Mouse (Mus musculus) embryonic facial prominence, embryonic 12.5 days (tissue): ENCODE measurements around the gene Pon2. TPM values are rescaled to one million over a fixed set of nuclear protein-coding genes. Genes with fewer than 3 reads are reported as not detected.
A peak's percentile ranks its signal among the peaks of the same experiment; 100 is the strongest.

Source experiments
- ATAC-seq: fragments of 200-750 bp; cut with Nextera tagmentation; 2 replicates; pipeline ENCODE4 v1.8.0; 2017; ENCODE audit not compliant: insufficient number of reproducible peaks, insufficient read depth, low FRiP score, low TSS enrichment
- H3K27ac ChIP-seq: fragments of 300-500 bp; sonication (generic); 2 replicates; pipeline ENCODE4 v1.5.1; 2016; ENCODE audit warnings: mild to moderate bottlenecking
- H3K27me3 ChIP-seq: fragments of 300-500 bp; sonication (generic); 2 replicates; pipeline ENCODE4 v1.6.1; 2016; ENCODE audit warnings: mild to moderate bottlenecking, moderate library complexity
- H3K36me3 ChIP-seq: fragments of 300-500 bp; sonication (generic); 2 replicates; pipeline ENCODE4 v1.6.1; 2016; ENCODE audit warnings: mild to moderate bottlenecking
- H3K4me1 ChIP-seq: fragments of 300-500 bp; sonication (generic); 2 replicates; pipeline ENCODE4 v1.6.1; 2016
- H3K4me2 ChIP-seq: fragments of 300-500 bp; sonication (generic); replicated peaks from 2 replicates; pipeline ENCODE4 v1.6.1; 2016; ENCODE audit warnings: mild to moderate bottlenecking, moderate library complexity
- H3K4me3 ChIP-seq: fragments of 300-500 bp; sonication (generic); 2 replicates; pipeline ENCODE4 v1.5.1; 2016; ENCODE audit warnings: mild to moderate bottlenecking
- H3K9ac ChIP-seq: fragments of 300-500 bp; sonication (generic); 2 replicates; pipeline ENCODE4 v1.6.1; 2016; ENCODE audit warnings: mild to moderate bottlenecking, moderate library complexity
- H3K9me3 ChIP-seq: fragments of 300-500 bp; sonication (generic); 2 replicates; pipeline ENCODE4 v1.6.1; 2016; ENCODE audit warnings: mild to moderate bottlenecking, moderate library complexity
- WGBS: fragments of 180-500 bp; shearing (Covaris S2); methylation state at CpG from one replicate; pipeline ENCODE4 v1.1.7; 2016; 5-methylcytosine and 5-hydroxymethylcytosine counted together
- polyA plus RNA-seq: library from polyadenylated mRNA; unstranded; fragments of >200 nt; fragmentation: Nextera tagmentation; extraction: Ambion mirVana; gene quantifications from 2 replicates; pipeline ENCODE4 v1.2.1, GENCODE M21; 2016

Gene Pon2
- polyA plus RNA-seq, 1 experiment from 2014 or later, result 24.4 TPM

- Histone ChIP-seq H3K27ac (no peak overlapping the region), H3K27me3 (no peaks in the 10 kb centered on the region), H3K4me3 (no peak overlapping the region), H3K4me2 (no peak overlapping the region), H3K4me1 (no peaks in the 10 kb centered on the region), H3K9me3 (no peaks in the 10 kb centered on the region), H3K36me3 (no peaks in the 10 kb centered on the region), H3K9ac (no peak overlapping the region)
- 84% methylated on average over 3 of the region's 3 CpGs for WGBS
- no peak for ATAC-seq
These were observed 12.2 kb upstream of the Pon2 start for GRCm38 (mm10) chr6:5310491-5310890.

GRCm38 (mm10) chr6:5309595-5310197, 11.4 kb upstream of the Pon2 start:
- WGBS, result 80% methylated on average over 7 of the region's 7 CpGs
- no peaks in the 10 kb centered on the region for H3K9me3 ChIP-seq
- H3K4me3 ChIP-seq, result no peak overlapping the region
- no peak for ATAC-seq
- no peak overlapping the region for H3K4me2 ChIP-seq
- H3K4me1 ChIP-seq, result no peaks in the 10 kb centered on the region
- no peak overlapping the region for H3K9ac ChIP-seq
- no peaks in the 10 kb centered on the region for H3K27me3 ChIP-seq
- no peak overlapping the region for H3K27ac ChIP-seq
- no peaks in the 10 kb centered on the region for H3K36me3 ChIP-seq

DNA sequence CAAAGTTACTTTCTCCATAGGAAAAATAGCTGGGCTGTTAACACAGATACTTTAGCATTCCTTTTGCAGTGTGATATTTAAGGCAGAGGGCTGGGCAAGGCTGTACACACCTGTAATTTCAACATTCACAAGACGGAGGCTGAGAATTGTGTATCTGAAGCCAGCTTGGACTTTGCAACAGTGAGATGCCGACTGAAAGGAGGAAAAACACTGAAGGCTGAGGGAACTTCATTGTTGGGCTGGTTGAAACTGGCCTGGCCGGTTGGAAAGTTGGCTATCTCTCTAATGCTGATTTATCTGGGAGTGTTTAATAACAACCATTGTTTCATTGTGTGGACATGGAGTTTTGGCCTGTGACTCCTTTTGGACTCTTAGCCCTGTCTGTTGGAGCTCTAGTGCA, 7.7 kb upstream of the Pon2 start:
- ATAC-seq, result no peak
- H3K27ac ChIP-seq, result no peak overlapping the region
- 0 out of 2 replicates have a peak, but pooled peaks cover 4% of the 10 kb centered on the region for H3K27me3 ChIP-seq
- no peaks in the 10 kb centered on the region for H3K9me3 ChIP-seq
- 66% methylated on average over 3 of the region's 3 CpGs for WGBS
- H3K4me1 ChIP-seq, result no peaks in the 10 kb centered on the region
- no peak overlapping the region for H3K4me3 ChIP-seq
- no peaks in the 10 kb centered on the region for H3K36me3 ChIP-seq
- no peak overlapping the region for H3K4me2 ChIP-seq
- H3K9ac ChIP-seq, result no peak overlapping the region

DNA sequence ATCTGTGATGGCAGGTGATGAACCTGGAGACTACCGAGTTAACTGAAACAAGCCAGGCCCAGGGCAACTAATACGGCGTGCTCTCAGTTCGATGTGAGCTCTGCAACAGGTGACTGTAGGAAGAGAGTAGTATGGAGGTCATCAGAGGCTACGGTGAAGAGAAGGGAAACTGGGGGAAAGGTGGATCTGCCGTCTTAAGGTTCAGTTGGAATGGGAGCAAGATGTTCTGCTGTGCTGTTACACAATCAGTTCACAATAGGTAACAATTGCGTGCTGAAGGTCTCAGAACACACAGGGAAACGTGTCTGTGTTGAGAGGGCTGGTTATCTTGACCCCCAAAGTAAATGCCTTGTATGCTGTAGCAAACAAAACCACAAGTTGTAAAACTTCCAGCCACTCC, 6.7 kb upstream of the Pon2 start:
- Histone ChIP-seq H3K27me3 (0 out of 2 replicates have a peak, but pooled peaks cover 4% of the 10 kb centered on the region), H3K4me3 (no peak overlapping the region), H3K36me3 (no peaks in the 10 kb centered on the region), H3K4me1 (no peaks in the 10 kb centered on the region), H3K4me2 (no peak overlapping the region), H3K27ac (no peak overlapping the region), H3K9ac (no peak overlapping the region), H3K9me3 (no peaks in the 10 kb centered on the region)
- WGBS, result 89% methylated on average over 8 of the region's 8 CpGs
- ATAC-seq, result no peak

DNA sequence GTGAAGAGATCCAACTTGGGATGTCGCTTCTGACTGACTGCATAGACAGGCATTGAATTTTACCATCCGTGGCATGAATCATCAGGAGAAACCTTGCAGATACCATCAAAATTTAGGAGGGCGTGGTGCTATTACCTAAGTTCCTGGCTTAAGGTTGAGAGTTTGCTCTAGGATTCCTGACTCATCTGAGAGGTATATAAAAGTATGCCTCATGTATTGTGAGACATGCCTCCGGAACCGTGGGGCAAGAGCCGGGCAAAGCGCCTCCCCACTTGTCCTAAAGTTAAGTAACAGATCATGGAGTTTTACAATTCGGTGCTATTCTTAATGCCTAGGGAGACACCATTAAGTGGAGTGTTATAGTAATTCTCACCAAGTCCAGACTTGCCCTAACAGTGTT, 2.4 kb upstream of the Pon2 start:
- Histone ChIP-seq H3K9ac (no peak overlapping the region), H3K36me3 (no peaks in the 10 kb centered on the region), H3K27ac (no peak overlapping the region), H3K4me1 (no peaks in the 10 kb centered on the region; the same call in 1 of the 2 replicates), H3K9me3 (no peaks in the 10 kb centered on the region), H3K4me3 (no peak overlapping the region), H3K4me2 (no peak overlapping the region), H3K27me3 (0 out of 2 replicates have a peak, but pooled peaks cover 4% of the 10 kb centered on the region)
- ATAC-seq, result no peak
- 86% methylated on average over 8 of the region's 8 CpGs for WGBS

DNA sequence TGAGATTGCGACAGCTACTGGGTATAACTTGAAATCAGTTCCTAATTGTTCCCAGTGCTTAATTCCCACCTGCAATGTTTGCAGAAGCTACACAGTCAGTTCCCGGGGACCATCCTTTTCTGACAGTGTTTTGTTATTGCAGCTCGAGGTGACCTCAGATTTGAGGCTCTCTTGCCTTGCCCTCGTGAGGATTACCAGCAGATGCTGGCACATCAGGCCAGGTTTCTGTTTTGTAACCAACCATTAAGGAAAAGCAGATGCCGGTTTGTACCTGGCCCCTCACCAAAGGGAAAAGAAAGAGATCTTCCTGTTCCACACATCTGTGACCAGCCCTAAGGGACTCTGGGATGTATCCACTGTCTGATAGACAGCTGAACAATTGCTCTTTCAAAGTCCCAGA, 1.3 kb upstream of the Pon2 start:
- H3K9me3 ChIP-seq, result no peaks in the 10 kb centered on the region
- no peaks in the 10 kb centered on the region for H3K36me3 ChIP-seq
- H3K27me3 ChIP-seq, result 0 out of 2 replicates have a peak, but pooled peaks cover 4% of the 10 kb centered on the region
- H3K4me1 ChIP-seq, result no peaks in the 10 kb centered on the region; the same call in 1 of the 2 replicates
- H3K4me2 ChIP-seq, result no peak overlapping the region
- H3K27ac ChIP-seq, result no peak overlapping the region
- WGBS, result 39% methylated on average over 5 of the region's 5 CpGs
- no peak overlapping the region for H3K4me3 ChIP-seq
- H3K9ac ChIP-seq, result no peak overlapping the region
- ATAC-seq, result no peak

DNA sequence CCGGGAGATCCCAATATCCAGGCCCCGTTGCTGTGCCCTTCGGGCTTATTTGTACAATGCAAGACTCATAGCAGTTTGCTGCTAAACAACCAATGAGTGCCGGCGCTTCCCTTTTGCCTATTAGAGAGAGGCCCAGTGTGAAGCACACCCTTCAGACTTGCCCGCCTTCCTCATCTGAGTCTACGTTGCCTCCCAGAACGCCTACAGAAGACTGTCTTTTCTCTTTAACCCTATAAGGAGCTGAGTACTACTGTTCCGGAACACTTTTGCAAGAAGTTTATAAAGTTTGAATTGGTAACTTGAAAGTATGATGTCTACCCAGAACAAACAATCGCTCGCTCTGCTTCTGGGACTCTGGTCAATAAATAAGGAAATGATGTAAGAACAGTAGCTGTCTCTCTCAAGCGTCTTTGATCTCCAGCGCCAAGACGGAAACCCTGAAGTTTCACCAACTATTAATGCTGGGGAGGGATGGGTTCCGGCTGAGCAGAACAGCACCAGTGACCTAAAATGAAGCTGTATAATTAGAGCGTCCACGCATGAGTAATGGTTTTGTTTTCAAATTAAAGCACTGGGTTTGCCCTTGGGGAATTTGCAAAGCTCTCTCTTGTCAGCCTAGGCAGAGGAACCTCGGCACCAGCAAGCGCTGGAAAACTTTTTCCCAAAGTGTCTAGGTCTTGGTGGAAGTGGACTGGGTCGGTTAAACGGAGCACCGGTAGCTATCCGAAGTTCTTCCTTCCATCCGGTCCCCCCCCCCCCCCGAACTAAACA, 749 bp downstream of the Pon2 start:
- no peaks in the 10 kb centered on the region for H3K9me3 ChIP-seq
- 0 out of 2 replicates have a peak, but pooled peaks cover 4% of the 10 kb centered on the region for H3K27me3 ChIP-seq
- WGBS, result 3% methylated on average over 21 of the region's 25 CpGs
- H3K27ac ChIP-seq, result peak overlapping the region; percentile 70
- no peaks in the 10 kb centered on the region; the same call in 1 of the 2 replicates for H3K4me1 ChIP-seq
- peak overlapping the region; percentile 61 for H3K9ac ChIP-seq
- no peaks in the 10 kb centered on the region for H3K36me3 ChIP-seq
- peak overlapping the region; percentile 65 for H3K4me3 ChIP-seq
- peak overlapping the region; percentile 70 for H3K4me2 ChIP-seq
- peak; percentile 44 for ATAC-seq

DNA sequence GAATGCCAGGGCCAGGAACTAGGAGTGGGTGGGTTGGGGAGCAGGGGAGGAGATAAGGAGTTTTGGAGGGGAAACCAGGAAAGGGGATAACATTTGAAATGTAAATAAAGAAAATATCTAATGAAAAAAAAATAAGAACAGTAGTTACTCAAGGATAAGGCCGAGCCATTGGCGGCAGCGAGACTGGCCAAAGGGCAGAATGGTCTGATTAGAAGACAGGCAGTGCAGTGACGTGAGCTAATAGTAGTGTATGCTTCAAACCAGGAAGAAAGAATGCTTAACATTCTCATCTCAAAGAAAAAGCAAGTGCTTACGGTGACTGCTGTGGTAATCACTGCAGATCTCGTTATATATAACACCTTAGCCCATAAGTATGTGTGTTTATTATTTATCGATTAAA, 2.2 kb downstream of the Pon2 start:
- 89% methylated on average over 7 of the region's 7 CpGs for WGBS
- no peak overlapping the region for H3K4me2 ChIP-seq
- ATAC-seq, result no peak
- no peaks in the 10 kb centered on the region for H3K36me3 ChIP-seq
- no peak overlapping the region for H3K27ac ChIP-seq
- no peak overlapping the region for H3K9ac ChIP-seq
- H3K4me1 ChIP-seq, result no peaks in the 10 kb centered on the region; the same call in 1 of the 2 replicates
- H3K9me3 ChIP-seq, result no peaks in the 10 kb centered on the region
- H3K27me3 ChIP-seq, result 0 out of 2 replicates have a peak, but pooled peaks cover 2% of the 10 kb centered on the region
- no peak overlapping the region for H3K4me3 ChIP-seq

DNA sequence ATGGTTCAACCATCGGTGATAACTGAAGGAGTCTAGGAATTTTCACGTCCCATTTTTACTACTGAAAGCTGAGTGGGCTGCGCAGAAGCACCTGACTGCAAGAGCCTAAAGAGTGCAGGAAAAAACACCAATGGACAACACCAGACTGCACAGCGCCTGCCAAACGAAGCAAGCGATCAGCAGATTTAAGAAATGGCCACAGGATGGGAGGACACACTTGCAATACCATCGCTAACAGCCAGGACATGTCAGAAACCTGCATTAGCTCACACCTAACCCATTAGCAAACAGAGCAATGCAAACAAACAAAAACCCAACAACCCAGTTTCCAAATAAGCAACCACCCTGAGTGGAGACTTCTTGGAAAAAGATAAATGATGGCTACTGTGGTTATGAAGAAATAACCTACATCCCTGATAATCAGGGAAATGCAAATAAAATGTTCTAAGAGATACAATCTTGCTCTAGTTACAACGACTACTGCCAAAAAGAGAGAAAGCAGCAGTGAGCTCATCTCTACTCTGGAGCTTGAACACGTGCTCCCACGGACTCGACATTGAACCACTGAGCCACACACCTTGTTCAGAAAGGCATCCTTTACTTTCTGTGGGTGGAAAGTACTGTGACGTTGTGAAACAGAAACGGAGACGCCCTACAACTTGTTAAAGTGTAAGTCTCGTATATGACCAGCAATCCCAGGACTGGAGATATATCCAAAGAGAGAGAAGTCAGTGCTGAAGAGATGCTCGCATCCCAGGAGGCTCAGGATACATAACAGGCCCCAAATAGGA, 3.4 kb downstream of the Pon2 start:
- WGBS, result 93% methylated on average over 16 of the region's 16 CpGs
- H3K4me3 ChIP-seq, result no peak overlapping the region

DNA sequence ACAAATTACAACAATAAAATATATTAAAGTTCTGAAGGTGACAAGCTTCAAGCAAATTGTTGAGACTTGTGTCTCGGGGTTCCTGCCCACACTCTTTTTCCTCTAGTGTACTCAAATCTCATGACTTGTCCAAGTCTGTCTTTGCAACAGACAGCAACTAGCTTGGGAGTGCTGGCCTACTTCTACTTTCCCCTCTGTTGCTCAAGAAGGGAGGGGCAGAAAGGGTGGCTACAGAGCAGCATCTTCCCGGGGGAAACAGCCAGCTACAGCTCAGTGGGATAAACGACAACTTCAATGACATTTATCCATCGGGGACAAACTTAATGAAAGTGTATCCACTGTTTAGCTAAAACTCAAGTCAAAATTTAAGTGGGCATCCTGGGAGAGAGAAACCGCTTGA, 5.4 kb downstream of the Pon2 start:
- H3K27me3 ChIP-seq, result no peaks in the 10 kb centered on the region
- H3K9me3 ChIP-seq, result no peaks in the 10 kb centered on the region
- no peak for ATAC-seq
- peaks cover 6% of the 10 kb centered on the region; the same call in 1 of the 2 replicates for H3K4me1 ChIP-seq
- whole genome bisulfite sequencing, result 77% methylated on average over 5 of the region's 5 CpGs
- no peaks in the 10 kb centered on the region for H3K36me3 ChIP-seq
- no peak overlapping the region for H3K4me2 ChIP-seq
- no peak overlapping the region for H3K9ac ChIP-seq
- no peak overlapping the region for H3K4me3 ChIP-seq
- H3K27ac ChIP-seq, result no peak overlapping the region

More for the DNA sequence above, 3.4 kb downstream of the Pon2 start:
- H3K36me3 ChIP-seq, result no peaks in the 10 kb centered on the region
- no peak overlapping the region for H3K27ac ChIP-seq
- no peaks in the 10 kb centered on the region for H3K9me3 ChIP-seq
- H3K9ac ChIP-seq, result no peak overlapping the region
- ATAC-seq, result no peak
- H3K4me1 ChIP-seq, result no peaks in the 10 kb centered on the region; the same call in 1 of the 2 replicates
- H3K27me3 ChIP-seq, result no peaks in the 10 kb centered on the region
- no peak overlapping the region for H3K4me2 ChIP-seq

DNA sequence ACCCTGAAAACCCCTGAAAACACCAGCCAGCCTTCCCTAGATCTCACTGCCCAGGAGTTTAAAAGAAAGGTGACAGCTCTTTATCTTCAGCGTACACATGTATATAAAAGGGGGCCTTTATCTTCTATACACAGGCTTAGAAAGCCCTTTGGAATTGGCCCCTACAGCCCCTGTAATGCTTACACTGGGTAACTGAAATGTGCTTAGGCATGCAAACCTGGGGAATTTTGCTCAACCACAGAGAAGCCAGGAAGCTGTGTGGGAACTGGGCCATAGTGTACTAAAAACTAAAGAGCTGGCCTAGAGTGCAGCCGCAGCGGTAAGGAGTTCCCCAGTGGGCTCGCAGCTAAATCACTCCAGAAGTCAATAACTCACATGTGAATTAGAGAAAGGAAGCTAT, 6.8 kb downstream of the Pon2 start:
- H3K4me3 ChIP-seq, result no peak overlapping the region
- no peak overlapping the region for H3K9ac ChIP-seq
- no peak overlapping the region for H3K27ac ChIP-seq
- H3K4me1 ChIP-seq, result peaks cover 10% of the 10 kb centered on the region; the same call in 1 of the 2 replicates
- no peaks in the 10 kb centered on the region for H3K27me3 ChIP-seq
- no peak for ATAC-seq
- no peaks in the 10 kb centered on the region for H3K36me3 ChIP-seq
- WGBS, result 67% methylated on average over 4 of the region's 4 CpGs
- H3K9me3 ChIP-seq, result no peaks in the 10 kb centered on the region
- no peak overlapping the region for H3K4me2 ChIP-seq
